Mouse (Mus musculus) CH12.LX (cell line): ENCODE results near the gene Grin3b. TPM values are rescaled to one million over a fixed set of nuclear protein-coding genes. Genes with fewer than 3 reads are reported as not detected.

ENCODE experiments used
- DNase-seq: peaks from one replicate; pipeline ENCODE4 v3.0.0-alpha.2; 2013; ENCODE audit errors: extremely low read depth
- H3K27ac ChIP-seq: 2 replicates; pipeline ENCODE4 v1.5.1; 2012; ENCODE audit warnings: low read depth, mild to moderate bottlenecking, control low read depth, moderate library complexity; ENCODE audit not compliant: insufficient read depth
- H3K27me3 ChIP-seq: replicated peaks from 2 replicates; pipeline ENCODE3; 2012; ENCODE audit warnings: inconsistent platforms
- H3K36me3 ChIP-seq, 2 experiments: replicated peaks in 1 of 2; 2 replicates each; pipeline versions ENCODE3 to v1.6.1; 2012; ENCODE audit warnings: inconsistent platforms in 1 of 2, low read length in 1 of 2, mild to moderate bottlenecking in 1 of 2, mixed read lengths in 1 of 2, moderate library complexity in 1 of 2; ENCODE audit not compliant: control insufficient read depth in 1 of 2, insufficient read depth in 1 of 2
- H3K4me1 ChIP-seq, 2 experiments: 2 replicates each; pipeline ENCODE4 v1.6.1; 2012; ENCODE audit warnings: inconsistent platforms in 1 of 2, moderate library complexity in 1 of 2; ENCODE audit not compliant: insufficient read depth in 2 of 2, control insufficient read depth in 1 of 2
- H3K4me2 ChIP-seq: 2 replicates; pipeline ENCODE4 v1.6.1; 2012; ENCODE audit warnings: low read depth, mild to moderate bottlenecking, control low read depth; ENCODE audit not compliant: poor library complexity, insufficient read depth, severe bottlenecking
- H3K4me3 ChIP-seq, 3 experiments: fragments of 150-350 bp in 1 of 3; sonication (generic) in 1 of 3; replicated peaks in 1 of 3; 2 replicates each; pipeline versions ENCODE3 to v1.5.1; 2011 to 2012; ENCODE audit warnings: low read depth in 2 of 3, low read length in 2 of 3, mild to moderate bottlenecking in 2 of 3, moderate library complexity in 2 of 3, control low read depth in 1 of 3, improper control_type of control experiment in 1 of 3, inconsistent platforms in 1 of 3, mixed read lengths in 1 of 3; ENCODE audit not compliant: poor library complexity in 1 of 3
- H3K79me2 ChIP-seq: replicated peaks from 2 replicates; pipeline ENCODE4 v1.6.1; 2012; ENCODE audit warnings: mild to moderate bottlenecking, moderate library complexity; ENCODE audit not compliant: control insufficient read depth, poor library complexity, insufficient read depth, severe bottlenecking; ENCODE audit errors: extremely low read depth
- H3K9ac ChIP-seq: 2 replicates; pipeline ENCODE4 v1.6.1; 2012; ENCODE audit warnings: low read depth, mild to moderate bottlenecking, control low read depth, moderate library complexity; ENCODE audit not compliant: insufficient read depth
- H3K9me3 ChIP-seq: replicated peaks from 2 replicates; pipeline ENCODE3; 2012; ENCODE audit warnings: low read length, inconsistent platforms, mixed read lengths
- BHLHE40 ChIP-seq: IDR thresholded peaks from 2 replicates; pipeline ENCODE4 v1.6.1; 2011; ENCODE audit warnings: mild to moderate bottlenecking, low read depth, low read length, improper control_type of control experiment
- CHD2 ChIP-seq: IDR thresholded peaks from 2 replicates; pipeline ENCODE4 v1.6.1; 2011; ENCODE audit warnings: low read length, improper control_type of control experiment
- CTCF ChIP-seq, 2 experiments: IDR thresholded peaks in 1 of 2; conservative IDR thresholded peaks in 1 of 2; 2 replicates each; pipeline ENCODE4 v1.5.1; 2011 to 2012; ENCODE audit warnings: low read depth in 2 of 2, low read length in 2 of 2, improper control_type of control experiment in 1 of 2, inconsistent platforms in 1 of 2, mild to moderate bottlenecking in 1 of 2, moderate library complexity in 1 of 2
- ELF1 ChIP-seq: IDR thresholded peaks from 2 replicates; pipeline ENCODE4 v1.6.1; 2014; ENCODE audit warnings: low read depth, mild to moderate bottlenecking, inconsistent platforms, low read length, improper control_type of control experiment
- GABPA ChIP-seq: IDR thresholded peaks from 2 replicates; pipeline ENCODE4 v1.6.1; 2012; ENCODE audit warnings: low read depth, low read length, improper control_type of control experiment, inconsistent platforms; ENCODE audit not compliant: insufficient replicate concordance
- IRF4 ChIP-seq: IDR thresholded peaks from 2 replicates; pipeline ENCODE4 v1.6.1; 2014; ENCODE audit warnings: low read depth, mild to moderate bottlenecking, inconsistent platforms, low read length, improper control_type of control experiment
- JUND ChIP-seq: conservative IDR thresholded peaks from 2 replicates; pipeline ENCODE4 v1.6.1; 2011; ENCODE audit warnings: low read depth, low read length, improper control_type of control experiment
- KAT2A ChIP-seq: IDR thresholded peaks from 2 replicates; pipeline ENCODE4 v1.6.1; 2012; ENCODE audit warnings: low read length, improper control_type of control experiment, inconsistent platforms; ENCODE audit not compliant: insufficient replicate concordance
- MYC ChIP-seq: IDR thresholded peaks from 2 replicates; pipeline ENCODE4 v1.6.1; 2011; ENCODE audit warnings: low read depth, mild to moderate bottlenecking, improper control_type of control experiment, low read length
- POLR2A ChIP-seq: IDR thresholded peaks from 2 replicates; pipeline ENCODE4 v1.6.1; 2011; ENCODE audit warnings: low read depth, mild to moderate bottlenecking, improper control_type of control experiment, low read length
- POLR2AphosphoS2 ChIP-seq: IDR thresholded peaks from 2 replicates; pipeline ENCODE4 v1.6.1; 2011; ENCODE audit warnings: low read depth, low read length, improper control_type of control experiment
- SIN3A ChIP-seq: IDR thresholded peaks from 2 replicates; pipeline ENCODE4 v1.6.1; 2012; ENCODE audit warnings: low read length, improper control_type of control experiment, inconsistent platforms
- USF1 ChIP-seq: IDR thresholded peaks from 2 replicates; pipeline ENCODE4 v1.6.1; 2014; ENCODE audit warnings: low read depth, mild to moderate bottlenecking, inconsistent platforms, low read length, improper control_type of control experiment
- USF2 ChIP-seq: conservative IDR thresholded peaks from 2 replicates; pipeline ENCODE4 v1.6.1; 2011; ENCODE audit warnings: low read depth, low read length, improper control_type of control experiment
- ZMIZ1 ChIP-seq: IDR thresholded peaks from 2 replicates; pipeline ENCODE4 v1.6.1; 2012; ENCODE audit warnings: low read depth, mild to moderate bottlenecking, inconsistent platforms, low read length, improper control_type of control experiment
- ZNF384 ChIP-seq: IDR thresholded peaks from 2 replicates; pipeline ENCODE4 v1.6.1; 2012; ENCODE audit warnings: low read depth, low read length, improper control_type of control experiment, inconsistent platforms
- dilution Hi-C: fragments of 300-500 bp; cut with MboI; formaldehyde crosslinking; loops from 2 replicates; pipeline ENCODE4 v1.14.3; 2020; ENCODE audit warnings: low sequenced_read_pairs; ENCODE audit not compliant: extremely low pct_unique_long_range_greater_than_20kb, extremely low pct_ligation_motif_present
- in situ Hi-C: fragments of 300-500 bp; cut with MboI; formaldehyde crosslinking; loops from 3 replicates; pipeline ENCODE4 v1.14.3; 2019; ENCODE audit warnings: low sequenced_read_pairs, low pct_ligation_motif_present, low pct_unique_long_range_greater_than_20kb, mixed read lengths
- polyA plus RNA-seq: library from polyadenylated mRNA; unstranded; fragments of >175 nt; gene quantifications from 2 replicates; pipeline ENCODE4 v1.2.1, GENCODE M21; 2012; ENCODE audit warnings: low read depth; ENCODE audit not compliant: insufficient read length
- total RNA-seq, 2 experiments: library from RNA; depleted of rRNA; stranded (reverse); fragments of 300-350 nt in 1 of 2; fragments of >200 nt in 1 of 2; gene quantifications; 2 replicates each; pipeline ENCODE4 v1.2.3; 2012 to 2014

Gene Grin3b
- total and polyA plus RNA-seq, 3 experiments = 0.27 to 0.59 (median 0.56) TPM

DNA sequence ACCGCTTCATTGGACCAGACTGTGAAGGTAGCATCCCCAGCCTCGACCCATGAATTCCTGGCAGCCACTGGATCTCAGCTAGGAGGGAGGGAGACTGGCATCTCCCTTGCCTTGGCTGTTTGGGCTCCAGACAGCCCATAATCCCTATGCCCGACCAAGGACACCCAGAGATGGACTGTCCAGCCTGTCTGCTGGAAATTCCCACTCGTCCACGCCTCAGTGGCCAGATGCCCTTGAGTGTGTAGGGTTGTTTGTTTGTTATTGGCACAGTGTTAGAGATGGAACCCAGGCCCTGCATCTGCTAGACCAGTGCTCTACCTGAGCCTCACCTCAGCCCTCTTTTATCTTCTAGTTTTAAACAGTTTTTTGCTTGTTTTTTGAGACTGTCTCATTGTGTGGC is 5.2 kb upstream of the Grin3b start:
- H3K4me2 ChIP-seq = no peak overlapping the region
- DNase-seq = no peak
- peaks cover 19% of the 10 kb centered on the region for H3K79me2 ChIP-seq
- in situ Hi-C loops = no loop called here
- dilution Hi-C loops = no loop called here
- TF ChIP-seq CTCF (conservative IDR thresholded peaks at IDR 0.05 in 1 of 2, IDR thresholded peaks at IDR 0.05 in 1 of 2; ENCODE audit: low read depth in 2 of 2, low read length in 2 of 2) (no peak), SIN3A (no peak), USF2 (no peak), KAT2A (no peak), IRF4 (no peak)
- TF ChIP-seq, all 38 proteins: peak for 0
- Histone ChIP-seq H3K27ac (no peak overlapping the region), H3K4me1 (peaks cover 6 to 17% of the 10 kb centered on the region in 2 experiments; a peak in 3 of 4 replicates), H3K4me3 (no peak overlapping the region), H3K27me3 (no peaks in the 10 kb centered on the region), H3K36me3 (peaks cover 70 to 88% of the 10 kb centered on the region in 2 experiments), H3K9ac (no peak overlapping the region), H3K9me3 (no peaks in the 10 kb centered on the region)

DNA sequence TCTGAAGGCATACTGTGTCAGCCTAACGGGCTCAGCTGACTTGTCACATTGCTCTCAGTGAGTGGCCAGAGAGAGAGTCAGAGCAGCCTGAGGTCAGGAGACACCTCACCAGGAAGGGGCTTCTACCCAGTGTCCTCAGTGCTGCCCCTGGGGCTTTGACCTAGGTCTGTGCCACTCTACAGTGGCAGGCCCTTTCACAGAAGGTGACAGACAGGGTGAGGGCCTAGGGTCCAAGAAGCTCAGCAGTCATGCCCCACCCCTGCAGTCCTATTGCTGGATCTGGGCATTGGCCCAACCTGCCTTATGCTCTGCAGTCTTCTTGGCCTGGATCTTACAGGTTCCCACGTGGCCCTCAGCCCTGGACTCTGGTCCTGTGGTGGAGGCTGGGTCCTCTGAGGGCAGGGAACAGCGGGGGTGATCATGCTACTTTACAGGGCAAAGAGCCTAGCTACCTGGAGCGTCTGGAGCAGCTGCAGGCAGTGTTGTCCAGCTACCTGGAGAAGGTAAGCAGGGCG is 3.6 kb upstream of the Grin3b start:
- Histone ChIP-seq H3K9ac (no peak overlapping the region), H3K27me3 (no peaks in the 10 kb centered on the region), H3K36me3 (peaks cover 71 to 95% of the 10 kb centered on the region in 2 experiments), H3K4me2 (no peak overlapping the region), H3K4me3 (no peak overlapping the region), H3K4me1 (peaks cover 0 to 6% of the 10 kb centered on the region in 2 experiments; a peak in 1 of 4 replicates), H3K9me3 (no peaks in the 10 kb centered on the region), H3K79me2 (peaks cover 5% of the 10 kb centered on the region), H3K27ac (no peak overlapping the region)
- TF ChIP-seq ELF1 = no peak
- TF ChIP-seq GABPA = no peak
- no peak for TF ChIP-seq POLR2A
- no peak for TF ChIP-seq MYC
- TF ChIP-seq POLR2AphosphoS2 = no peak
- no peak for TF ChIP-seq USF1
- no peak for TF ChIP-seq ZMIZ1
- no peak for TF ChIP-seq CHD2
- no peak for TF ChIP-seq ZNF384
- no peak for TF ChIP-seq BHLHE40
- DNase-seq = no peak
- dilution Hi-C loops = no loop called here
- in situ Hi-C loops = no loop called here

DNA sequence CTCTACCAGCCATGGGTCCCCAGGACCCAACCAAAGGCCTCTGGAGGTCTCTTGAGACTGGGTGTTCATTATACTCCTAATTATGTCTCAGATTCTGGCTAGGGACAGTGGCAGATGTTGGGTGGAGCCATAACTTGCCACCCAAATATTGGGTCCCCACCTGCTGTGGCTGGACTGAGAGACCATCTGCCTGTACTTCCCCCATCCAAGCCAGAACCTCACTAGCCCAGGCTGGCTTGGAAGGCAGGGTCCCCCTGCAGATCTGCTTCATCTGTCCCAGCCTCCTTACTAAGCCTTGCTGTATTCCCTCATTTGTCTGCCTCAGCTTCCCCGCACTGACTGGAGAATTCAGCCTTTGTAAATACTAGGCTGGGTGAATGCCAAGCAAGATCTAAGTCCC is 2.3 kb upstream of the Grin3b start:
- H3K79me2 ChIP-seq = no peaks in the 10 kb centered on the region
- H3K4me3 ChIP-seq = no peak overlapping the region
- H3K27me3 ChIP-seq = no peaks in the 10 kb centered on the region
- H3K36me3 ChIP-seq = peaks cover 65 to 92% of the 10 kb centered on the region in 2 experiments
- TF ChIP-seq JUND (no peak), SIN3A (no peak), POLR2A (0 out of 2 replicates have a peak, but pooled peaks have one; percentile 32), ZNF384 (no peak)
- dilution Hi-C loops (no loop called here), in situ Hi-C loops (no loop called here)
- no peak for DNase-seq
- H3K4me1 ChIP-seq = no peaks in the 10 kb centered on the region
- no peak overlapping the region for H3K27ac ChIP-seq
- no peak overlapping the region for H3K4me2 ChIP-seq
- H3K9me3 ChIP-seq = no peaks in the 10 kb centered on the region
- H3K9ac ChIP-seq = no peak overlapping the region
